Mouse (Mus musculus) splenic B cell, adult 2 months (primary cell): ENCODE measurements around the gene Crabp2.
A peak's percentile ranks its signal among the peaks of the same experiment; 100 is the strongest.

ENCODE experiments used
- DNase-seq: peaks from one replicate; pipeline ENCODE4 v3.0.0-alpha.2; 2011; ENCODE audit warnings: low read depth, low spot score
- H3K27me3 ChIP-seq: 2 replicates; pipeline ENCODE4 v1.6.1; 2012; ENCODE audit warnings: mild to moderate bottlenecking, low read length, moderate library complexity, mixed read lengths; ENCODE audit not compliant: control insufficient read depth, poor library complexity, insufficient read depth, severe bottlenecking
- H3K36me3 ChIP-seq: 2 replicates; pipeline ENCODE4 v1.6.1; 2012; ENCODE audit warnings: mild to moderate bottlenecking, low read length, moderate library complexity, mixed read lengths; ENCODE audit not compliant: control insufficient read depth, poor library complexity, insufficient read depth, severe bottlenecking

Crabp2 gene

DNA sequence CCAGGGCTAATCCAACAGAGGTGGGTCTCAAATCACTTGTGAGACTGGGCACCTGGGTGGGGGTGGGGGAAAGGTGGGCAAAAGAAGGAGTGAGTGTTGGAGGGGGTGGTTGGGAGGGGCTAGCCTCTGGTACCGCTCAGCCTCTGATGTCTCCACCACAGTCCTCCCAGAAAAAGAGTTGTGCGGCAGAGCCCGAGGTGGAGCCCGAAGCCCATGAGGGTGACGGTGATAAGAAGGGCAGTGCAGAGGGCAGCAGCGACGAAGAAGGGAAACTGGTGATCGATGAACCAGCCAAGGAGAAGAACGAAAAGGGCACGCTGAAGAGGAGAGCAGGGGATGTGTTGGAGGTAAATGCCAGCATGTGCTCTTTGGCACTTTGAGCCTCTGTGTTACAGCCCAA lies 34.6 kb upstream of the Crabp2 start:
- Histone ChIP-seq H3K27me3 (no peaks in the 10 kb centered on the region), H3K36me3 (peaks cover 20% of the 10 kb centered on the region)
- no peak for DNase-seq

DNA sequence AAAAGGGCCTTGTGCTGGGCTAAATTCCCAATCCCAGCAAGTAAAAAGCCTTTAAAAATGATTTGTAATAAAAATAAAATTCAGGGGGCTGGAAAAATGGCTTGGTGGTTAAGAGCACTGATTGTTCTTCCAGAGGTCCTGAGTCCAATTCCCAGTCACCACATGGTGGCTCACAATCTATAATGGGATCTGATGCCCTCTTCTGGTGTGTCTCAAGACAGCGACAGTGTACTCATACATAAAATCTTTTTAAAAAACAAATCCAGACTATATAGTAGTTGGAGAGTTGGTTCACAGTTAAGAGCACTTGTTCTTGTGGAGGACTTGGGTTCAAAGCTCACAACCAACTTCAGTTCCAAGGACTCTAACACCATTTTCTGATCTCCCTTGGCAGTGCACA lies 31.5 kb upstream of the Crabp2 start:
- no peak for DNase-seq
- no peaks in the 10 kb centered on the region for H3K27me3 ChIP-seq
- peaks cover 20% of the 10 kb centered on the region for H3K36me3 ChIP-seq

DNA sequence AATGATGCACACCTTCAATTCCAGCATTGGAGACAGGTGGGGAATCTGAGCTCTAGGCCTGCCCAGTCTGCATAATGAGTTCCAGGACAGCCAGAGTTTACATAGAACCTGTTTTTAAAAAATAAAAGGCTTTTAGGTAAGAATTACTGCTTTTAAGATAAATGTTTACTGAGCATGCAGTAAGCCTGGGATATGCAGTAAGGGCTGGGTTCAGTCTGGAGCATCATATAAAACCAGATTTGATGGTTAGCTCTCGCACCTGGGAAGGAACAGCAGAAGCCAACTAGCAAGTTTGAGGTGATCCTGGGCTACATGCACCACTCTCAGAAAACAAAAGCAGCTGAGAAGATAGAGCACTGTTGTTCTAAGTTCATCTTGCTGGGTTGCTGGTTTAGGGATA lies 29.9 kb upstream of the Crabp2 start:
- Histone ChIP-seq H3K27me3 (no peaks in the 10 kb centered on the region), H3K36me3 (peaks cover 16% of the 10 kb centered on the region)
- no peak for DNase-seq

DNA sequence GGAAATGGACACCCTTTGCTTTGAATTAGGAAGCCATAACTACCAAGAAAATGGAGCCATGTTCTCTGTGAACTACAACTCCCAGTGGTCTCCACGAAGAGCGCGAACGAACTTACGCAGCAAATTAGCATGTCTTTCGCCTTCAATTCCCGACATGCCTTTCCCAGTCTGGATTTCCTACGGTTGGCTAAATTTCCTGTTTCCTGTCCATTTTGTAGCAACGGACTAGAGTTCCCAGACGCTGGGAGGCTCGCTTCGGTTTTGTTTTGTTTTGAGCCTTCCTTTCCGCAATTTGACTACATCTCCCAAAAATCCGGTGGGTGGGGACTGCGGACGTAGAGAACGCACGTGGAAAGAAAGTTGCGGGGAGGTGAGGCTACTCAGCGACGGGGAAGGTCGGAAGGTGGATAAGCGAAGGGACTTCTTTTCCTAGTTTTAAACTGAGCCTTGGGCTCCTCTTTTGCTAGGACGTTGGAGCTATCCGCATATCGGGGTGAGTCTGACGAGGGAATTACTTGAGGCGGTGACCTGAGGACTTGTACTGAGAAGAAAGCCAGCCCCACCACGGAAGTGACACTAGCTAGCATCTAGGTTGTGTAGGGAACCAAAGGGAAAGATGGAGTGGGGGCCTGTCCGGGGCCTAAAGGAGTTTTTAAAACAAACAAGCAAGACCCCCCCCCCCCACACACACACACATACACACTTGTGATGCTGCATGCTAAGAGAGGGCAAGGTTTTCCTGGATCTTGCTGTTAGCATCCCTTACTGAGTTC lies 28.9 kb upstream of the Crabp2 start, which contains the start of gene Mrpl24:
Gene Mrpl24 (plus strand): TSS at position 171 of the 773 bp plus-strand sequence.
- no peaks in the 10 kb centered on the region for H3K27me3 ChIP-seq
- DNase-seq: peak; percentile 84
- peaks cover 8% of the 10 kb centered on the region; the same call in 1 of the 2 replicates for H3K36me3 ChIP-seq

DNA sequence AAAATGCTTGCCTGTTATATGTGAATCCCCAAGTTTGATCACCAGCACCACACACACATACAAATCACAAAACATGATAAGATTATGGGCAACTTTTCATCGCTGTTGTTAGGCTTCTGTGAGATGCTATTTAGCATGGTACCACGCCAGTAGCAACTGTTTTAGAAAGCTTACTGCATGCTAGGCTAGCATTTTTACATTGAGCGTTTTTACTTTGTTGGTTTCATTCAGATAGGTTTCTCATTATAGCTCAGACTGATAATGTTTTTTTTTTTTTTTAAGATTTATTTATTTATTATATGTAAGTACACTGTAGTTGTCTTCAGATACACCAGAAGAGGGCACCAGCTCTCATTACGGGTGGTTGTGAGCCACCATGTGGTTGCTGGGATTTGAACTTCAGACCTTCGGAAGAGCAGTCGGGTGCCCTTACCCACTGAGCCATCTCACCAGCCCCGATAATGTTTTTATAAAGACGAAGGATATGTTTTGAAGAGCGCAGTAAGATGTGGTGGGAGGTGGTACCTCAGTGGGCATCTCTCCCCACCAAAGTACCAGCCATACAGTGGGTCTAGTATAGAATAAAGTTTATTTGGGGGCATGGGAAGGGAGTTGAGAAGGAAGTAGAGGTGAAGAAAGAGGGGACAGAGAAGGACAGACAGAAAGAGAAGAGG lies 28.1 kb upstream of the Crabp2 start:
- Histone ChIP-seq H3K36me3 (peaks cover 8% of the 10 kb centered on the region; the same call in 1 of the 2 replicates), H3K27me3 (no peaks in the 10 kb centered on the region)
- DNase-seq: no peak

DNA sequence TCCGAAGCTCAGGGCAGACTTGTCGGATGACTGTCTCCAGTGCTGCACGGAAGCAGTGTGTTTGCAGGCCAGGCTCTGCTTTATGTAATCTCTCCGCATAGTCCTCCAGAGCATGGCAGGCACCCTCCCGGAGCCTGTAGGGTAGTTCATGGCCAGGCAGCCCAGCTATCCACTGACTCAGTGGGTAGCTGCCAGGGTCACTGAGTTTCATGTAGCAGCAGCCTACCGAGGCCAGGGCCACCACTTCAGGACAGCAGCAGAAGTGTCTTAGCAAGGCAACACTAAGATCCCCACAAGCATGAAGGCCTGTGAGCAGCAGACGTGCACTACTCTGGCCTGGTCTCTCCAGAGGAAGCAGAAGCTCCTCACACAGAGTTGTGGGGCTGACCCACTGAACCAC lies 23.5 kb upstream of the Crabp2 start:
- no peaks in the 10 kb centered on the region for H3K27me3 ChIP-seq
- DNase-seq: no peak
- H3K36me3 ChIP-seq: peaks cover 5% of the 10 kb centered on the region; the same call in 1 of the 2 replicates

DNA sequence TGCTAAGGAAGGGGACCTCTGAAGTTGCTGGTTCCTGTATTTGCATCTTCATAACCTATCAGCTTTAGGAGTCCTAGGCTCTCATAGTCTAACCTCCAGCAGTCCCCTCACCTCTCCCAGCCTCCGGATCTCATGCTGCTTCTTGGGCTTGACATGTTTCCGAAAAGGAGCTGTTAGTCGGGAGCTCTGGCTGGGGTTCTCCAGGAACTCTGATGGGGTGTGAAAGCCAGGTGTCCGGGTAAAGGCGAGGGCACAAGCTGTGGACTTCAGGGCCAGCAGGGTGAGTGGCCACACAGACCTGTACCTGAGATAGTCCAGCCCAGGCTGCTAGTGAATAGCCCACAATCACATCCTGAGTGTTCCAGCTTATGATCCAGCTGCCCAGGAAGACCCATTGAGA lies 21.0 kb upstream of the Crabp2 start:
- no peak for DNase-seq
- Histone ChIP-seq H3K36me3 (peaks cover 10% of the 10 kb centered on the region; the same call in 1 of the 2 replicates), H3K27me3 (no peaks in the 10 kb centered on the region)

DNA sequence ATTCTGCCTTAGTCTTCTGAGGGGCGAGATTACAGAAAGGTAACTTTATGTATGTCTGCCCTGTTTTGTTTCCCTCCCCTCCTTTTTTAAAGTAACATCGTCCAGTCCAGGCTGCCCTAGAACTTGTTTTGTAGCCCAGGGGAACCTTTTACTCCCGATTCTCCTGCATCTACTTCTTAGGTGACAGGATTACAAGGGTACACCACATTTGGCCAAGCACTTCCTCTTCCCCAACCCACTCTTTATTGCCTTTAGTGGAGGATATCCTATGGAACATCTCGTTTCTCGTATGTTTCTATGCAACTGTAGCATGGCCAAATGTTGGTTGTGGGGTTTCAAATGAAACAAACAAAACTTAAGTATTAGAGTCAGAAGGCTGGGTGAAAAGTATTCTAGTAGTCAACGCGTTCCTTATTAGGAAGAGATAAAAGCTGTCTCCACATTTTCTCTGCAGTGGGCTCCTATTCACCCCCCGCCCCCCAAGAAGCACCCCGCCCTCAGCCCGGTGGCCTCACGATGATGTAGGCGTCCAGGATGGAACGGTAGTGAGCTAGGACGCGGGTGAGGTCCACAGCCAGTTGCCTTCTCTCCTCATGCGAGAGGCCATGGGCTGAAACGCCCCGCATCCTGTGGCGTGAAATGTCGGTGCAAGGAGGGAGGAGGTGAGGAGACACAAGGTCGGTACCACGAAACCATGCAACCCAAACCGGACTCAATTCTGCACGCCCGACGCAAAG lies 19.0 kb upstream of the Crabp2 start:
- H3K27me3 ChIP-seq: no peaks in the 10 kb centered on the region
- peaks cover 13% of the 10 kb centered on the region for H3K36me3 ChIP-seq
- no peak for DNase-seq

DNA sequence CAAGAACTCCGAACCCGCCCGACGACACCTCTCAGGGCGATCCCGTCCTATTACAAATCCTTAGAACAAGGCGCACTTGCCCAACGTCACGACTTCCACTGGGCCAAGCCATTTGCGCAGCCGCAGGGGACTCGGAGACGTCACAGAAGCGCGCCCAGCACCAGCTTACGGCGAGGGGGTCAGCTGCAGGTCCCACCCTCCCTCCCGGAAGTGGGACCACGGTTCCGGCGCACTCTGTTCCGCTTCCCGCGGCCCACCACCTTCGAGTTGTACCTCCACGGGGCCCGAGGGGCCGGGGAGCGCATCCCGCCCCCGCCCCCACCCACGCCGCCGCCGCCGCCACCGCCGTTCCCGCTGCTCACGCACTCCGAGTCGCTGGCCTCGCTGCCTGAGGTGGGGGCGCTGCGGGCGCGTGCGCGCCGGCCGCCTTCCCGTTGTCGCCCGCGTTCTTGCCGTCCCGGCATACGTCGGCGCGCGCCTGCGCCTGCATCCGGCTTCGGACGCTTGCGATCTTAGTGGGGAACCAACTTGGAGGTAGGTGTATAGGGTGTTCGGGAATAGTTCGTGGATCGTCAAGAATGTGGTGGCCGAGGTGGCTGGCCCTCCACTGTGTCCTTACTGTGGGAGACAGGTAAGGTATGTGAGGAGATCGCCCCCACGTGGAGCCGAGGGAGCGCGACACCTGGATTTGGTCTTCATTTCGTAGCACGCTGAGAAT lies 18.2 kb upstream of the Crabp2 start, which contains the start of the genes Isg20l2 and Rrnad1:
Gene Isg20l2 (plus strand): TSS at position 237 of the 718 bp plus-strand sequence.
Gene Rrnad1 (minus strand): TSS at position 640 of the 718 bp plus-strand sequence.
- DNase-seq: peak; percentile 97
- H3K27me3 ChIP-seq: no peaks in the 10 kb centered on the region
- peaks cover 11% of the 10 kb centered on the region for H3K36me3 ChIP-seq

DNA sequence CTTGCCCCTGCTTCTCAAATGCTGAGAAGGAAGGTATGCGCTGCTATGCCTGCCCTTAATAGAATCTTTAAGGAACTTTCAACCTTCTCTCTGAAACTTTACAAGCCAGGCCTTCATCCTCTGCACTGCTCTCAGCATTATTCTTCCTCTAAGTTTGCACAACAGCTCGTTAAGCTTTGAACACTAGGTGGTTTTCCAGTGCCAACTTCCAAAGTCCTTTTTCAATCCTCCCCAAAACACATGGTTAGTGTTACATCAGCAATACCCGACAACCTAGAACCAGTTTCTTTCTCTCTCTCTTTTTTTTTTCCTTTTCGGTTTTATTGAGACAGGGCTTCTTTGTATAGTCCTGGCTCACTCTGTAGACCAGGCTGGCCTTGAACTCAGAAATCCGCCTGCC lies 14.4 kb upstream of the Crabp2 start:
- DNase-seq: no peak
- no peaks in the 10 kb centered on the region for H3K27me3 ChIP-seq
- H3K36me3 ChIP-seq: peaks cover 19% of the 10 kb centered on the region

DNA sequence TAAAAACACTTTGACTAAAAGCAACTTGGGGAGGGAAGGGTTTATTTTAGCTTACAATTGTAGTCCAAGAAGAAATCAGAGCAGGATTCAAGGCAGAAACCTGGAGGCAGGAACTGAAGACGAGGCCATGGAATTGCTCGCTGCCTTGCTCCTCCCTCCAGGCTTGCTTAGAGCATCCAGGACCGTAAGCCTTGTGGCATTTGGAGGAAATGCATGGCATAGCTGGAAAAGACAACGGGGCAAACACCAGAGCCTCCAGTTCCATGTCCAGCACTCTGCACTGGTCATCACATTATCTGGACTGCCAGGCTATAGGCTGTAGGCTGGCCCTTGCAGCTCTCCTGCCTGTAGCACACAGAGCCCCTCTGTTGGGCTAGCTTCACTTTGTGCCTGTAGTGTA lies 14.0 kb upstream of the Crabp2 start:
- Histone ChIP-seq H3K36me3 (peaks cover 21% of the 10 kb centered on the region), H3K27me3 (no peaks in the 10 kb centered on the region)
- DNase-seq: no peak

DNA sequence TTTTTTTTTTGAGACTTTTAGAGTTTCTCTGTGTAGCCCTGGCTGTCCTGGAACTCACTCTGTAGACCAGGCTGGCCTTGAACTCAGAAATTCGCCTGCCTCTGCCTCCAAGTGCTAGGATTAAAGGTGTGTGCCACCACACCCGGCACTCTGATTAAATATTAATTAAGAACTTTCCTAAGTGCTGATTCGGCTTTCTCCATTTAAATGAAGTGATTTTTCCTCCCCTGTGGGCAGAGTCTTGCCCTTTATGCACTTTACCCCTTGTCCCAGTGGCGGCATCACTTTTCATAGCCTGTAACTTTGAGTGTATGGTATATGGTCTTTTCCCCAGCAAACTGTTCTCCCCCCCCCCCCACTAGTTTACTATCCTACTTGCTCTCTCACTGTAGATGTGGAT lies 13.3 kb upstream of the Crabp2 start:
- Histone ChIP-seq H3K36me3 (peaks cover 25% of the 10 kb centered on the region), H3K27me3 (no peaks in the 10 kb centered on the region)
- no peak for DNase-seq

DNA sequence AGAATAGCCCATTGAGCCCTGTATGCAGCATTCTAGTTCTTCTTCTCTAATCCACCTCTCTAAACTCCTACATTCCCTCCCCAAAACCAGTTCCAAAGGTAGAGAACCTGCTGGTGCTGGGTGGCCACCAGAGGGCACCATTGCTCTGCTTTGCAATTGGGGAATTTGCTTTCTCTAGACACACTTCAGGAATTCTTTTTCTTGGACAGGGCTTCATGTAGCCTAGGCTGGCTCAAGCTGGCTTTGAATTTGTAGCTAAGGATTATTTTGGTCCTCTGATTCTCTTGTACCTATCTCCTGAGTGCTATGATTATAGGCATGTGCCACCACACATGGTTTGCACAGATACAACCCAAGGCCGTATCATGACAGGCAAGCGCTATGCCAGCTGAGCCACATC lies 12.7 kb upstream of the Crabp2 start:
- Histone ChIP-seq H3K27me3 (no peaks in the 10 kb centered on the region), H3K36me3 (peaks cover 27% of the 10 kb centered on the region)
- peak; percentile 70 for DNase-seq

DNA sequence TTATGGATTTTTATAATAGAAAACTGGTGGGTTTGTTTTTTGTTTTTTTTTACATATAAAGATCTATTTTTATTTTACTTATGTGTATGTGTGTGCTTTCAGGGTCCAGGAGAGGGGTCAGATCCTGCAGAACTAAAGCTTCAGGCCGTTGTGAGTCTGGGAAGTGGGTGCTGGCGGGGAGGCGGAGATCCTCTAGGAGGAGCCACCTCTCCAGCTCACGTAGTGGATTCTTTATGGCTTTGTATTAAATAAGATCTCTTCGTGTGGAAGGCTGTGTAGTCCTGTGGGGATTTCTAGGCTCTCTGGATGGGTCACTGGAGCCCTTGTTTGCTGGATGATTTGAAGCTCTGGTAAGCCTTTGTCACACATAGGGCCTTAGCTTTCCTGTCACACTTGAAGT lies 7.9 kb upstream of the Crabp2 start:
- no peak for DNase-seq
- H3K36me3 ChIP-seq: peaks cover 17% of the 10 kb centered on the region; the same call in 1 of the 2 replicates

More for the DNA sequence above, 7.9 kb upstream of the Crabp2 start:
- H3K27me3 ChIP-seq: no peaks in the 10 kb centered on the region
